24 mouse cellular contexts compared by ENCODE assay signal in the genomic region with DNA sequence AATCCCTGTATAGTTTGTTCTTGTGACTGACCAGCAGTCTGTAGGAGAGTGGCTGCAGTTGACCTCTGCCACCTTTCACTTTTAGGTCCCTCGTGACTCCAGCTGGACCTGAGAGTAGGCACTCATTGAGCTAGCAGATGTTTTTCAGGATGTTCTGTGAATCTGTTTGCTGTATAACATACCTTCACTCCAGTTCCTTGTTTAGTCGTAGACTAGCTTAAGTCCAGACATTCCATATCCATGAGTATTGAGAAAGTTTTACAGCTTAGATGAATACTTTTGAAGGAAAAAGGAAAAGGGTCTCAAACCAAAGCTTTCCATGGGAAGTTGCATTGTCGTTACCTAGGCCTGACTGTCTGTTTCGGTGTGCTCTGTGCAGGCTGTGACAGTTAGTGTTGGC.
"Had no signal": no experiment of that assay in that cellular context is flagged by ENCODE, and none has a peak within 500 bp of the region (broad histone marks: within the 10 kb centered on the region; RNA-seq: fewer than 3 reads in every experiment).

No protein-coding gene starts in this region.

- H3K4me3 ChIP-seq: gastrocnemius, adult 2 months; heart, adult 2 months; heart, embryonic 13.5 days; heart, embryonic 15.5 days; hindbrain, embryonic 13.5 days; hindbrain, embryonic 15.5 days; limb, embryonic 13.5 days; limb, embryonic 15.5 days; liver, embryonic 12.5 days had no signal

- H3K27me3 ChIP-seq: heart, embryonic 13.5 days; heart, embryonic 15.5 days; hindbrain, embryonic 13.5 days; hindbrain, embryonic 15.5 days; limb, embryonic 13.5 days; limb, embryonic 15.5 days; liver, embryonic 12.5 days had no signal

- H3K4me1 ChIP-seq: heart, embryonic 13.5 days; heart, embryonic 15.5 days; hindbrain, embryonic 13.5 days; hindbrain, embryonic 15.5 days; limb, embryonic 15.5 days; liver, embryonic 12.5 days had no signal

- H3K27ac ChIP-seq: gastrocnemius, adult 2 months; heart, adult 2 months; heart, embryonic 13.5 days; heart, embryonic 15.5 days; hindbrain, embryonic 13.5 days; hindbrain, embryonic 15.5 days; hindbrain, postnatal 0 days; limb, embryonic 13.5 days; limb, embryonic 15.5 days; liver, embryonic 12.5 days; liver, embryonic 14.5 days had no signal

- ATAC-seq: hindbrain, postnatal 0 days; intestine, postnatal 0 days; liver, embryonic 12.5 days had no signal

- DNase-seq: gastrocnemius, adult 2 months; gastrocnemius, postnatal 10 days; gastrocnemius, postnatal 25 days; heart, adult 11 months; heart, adult 2 months; heart, postnatal 14 days; heart, postnatal 36 days; kidney, adult 18-20 months; kidney, adult 8-10 months; kidney, postnatal 10 days; kidney, postnatal 25 days; layer of hippocampus, adult 9-11 months; layer of hippocampus, postnatal 36 days; left cerebral cortex, postnatal 4 days had no signal
